Mouse (Mus musculus): ENCODE results near the gene Exph5.

Gene Exph5

GRCm38 (mm10) chr9:53290006-53290405 is 11.5 kb upstream of the Exph5 start:
- no peak for TF ChIP-seq GATA4 (IDR thresholded peaks at IDR 0.05; ENCODE audit: insufficient replicate concordance, low read length)

GRCm38 (mm10) chr9:53292833-53293232 is 8.6 kb upstream of the Exph5 start:
- TF ChIP-seq GATA4 (IDR thresholded peaks at IDR 0.05; ENCODE audit: insufficient replicate concordance, low read length): no peak

- no peak for TF ChIP-seq GATA4 (IDR thresholded peaks at IDR 0.05; ENCODE audit: insufficient replicate concordance, low read length)
Measured at GRCm38 (mm10) chr9:53301801-53302311, 386 bp downstream of the Exph5 start.

- TF ChIP-seq GATA4 (IDR thresholded peaks at IDR 0.05; ENCODE audit: insufficient replicate concordance, low read length): no peak
Measured at GRCm38 (mm10) chr9:53302415-53302814, 945 bp downstream of the Exph5 start.

GRCm38 (mm10) chr9:53307904-53308303 is 6.4 kb downstream of the Exph5 start:
- no peak for TF ChIP-seq GATA4 (IDR thresholded peaks at IDR 0.05; ENCODE audit: insufficient replicate concordance, low read length)

- no peak for TF ChIP-seq GATA4 (IDR thresholded peaks at IDR 0.05; ENCODE audit: insufficient replicate concordance, low read length)
Measured at GRCm38 (mm10) chr9:53312981-53313380, 11.5 kb downstream of the Exph5 start.

GRCm38 (mm10) chr9:53320894-53321650 is 19.6 kb downstream of the Exph5 start:
- TF ChIP-seq GATA4 (IDR thresholded peaks at IDR 0.05; ENCODE audit: insufficient replicate concordance, low read length): no peak

GRCm38 (mm10) chr9:53321683-53322082 is 20.2 kb downstream of the Exph5 start:
- no peak for TF ChIP-seq GATA4 (IDR thresholded peaks at IDR 0.05; ENCODE audit: insufficient replicate concordance, low read length)

GRCm38 (mm10) chr9:53323419-53324251 is 22.2 kb downstream of the Exph5 start:
- TF ChIP-seq GATA4 (IDR thresholded peaks at IDR 0.05; ENCODE audit: insufficient replicate concordance, low read length): no peak

- no peak for TF ChIP-seq GATA4 (IDR thresholded peaks at IDR 0.05; ENCODE audit: insufficient replicate concordance, low read length)
Measured at GRCm38 (mm10) chr9:53325363-53326090, 24.1 kb downstream of the Exph5 start.

- no peak for TF ChIP-seq GATA4 (IDR thresholded peaks at IDR 0.05; ENCODE audit: insufficient replicate concordance, low read length)
Measured at GRCm38 (mm10) chr9:53328203-53328602, 26.7 kb downstream of the Exph5 start.

GRCm38 (mm10) chr9:53329301-53330206 is 28.1 kb downstream of the Exph5 start:
- no peak for TF ChIP-seq GATA4 (IDR thresholded peaks at IDR 0.05; ENCODE audit: insufficient replicate concordance, low read length)

GRCm38 (mm10) chr9:53330247-53330646 is 28.8 kb downstream of the Exph5 start:
- TF ChIP-seq GATA4 (IDR thresholded peaks at IDR 0.05; ENCODE audit: insufficient replicate concordance, low read length): no peak

GRCm38 (mm10) chr9:53333436-53333835 is 32.0 kb downstream of the Exph5 start:
- no peak for TF ChIP-seq GATA4 (IDR thresholded peaks at IDR 0.05; ENCODE audit: insufficient replicate concordance, low read length)

Measured in liver, adult (tissue).